Mouse (Mus musculus): ENCODE measurements around the gene Slc25a54. TPM values are rescaled to one million over a fixed set of nuclear protein-coding genes. Genes with fewer than 3 reads are reported as not detected.

The Slc25a54 gene
- not detected in 2 replicates for polyA plus RNA-seq (2012; rRNA removed)

- TF ChIP-seq CTCF (conservative IDR thresholded peaks at IDR 0.05; ENCODE audit: insufficient read depth, insufficient read length, low read depth, low read length) (no peak), POLR2A (IDR thresholded peaks at IDR 0.05; ENCODE audit: low read depth, low read length) (no peak)
- H3K4me3 ChIP-seq (ENCODE audit: insufficient read depth, low read depth, low read length): no peak within 1 kb of the TSS
- DNase-seq: no peak
- H3K4me1 ChIP-seq (ENCODE audit: control insufficient read depth, insufficient read depth, low read length): no peaks in the 10 kb centered on the region
- H3K27me3 ChIP-seq (replicated peaks; ENCODE audit: control insufficient read depth, insufficient read depth, low read length): no peaks in the 10 kb centered on the region
- WGBS: 93% methylated on average over 17 of the region's 17 CpGs
- H3K36me3 ChIP-seq (ENCODE audit: control insufficient read depth, insufficient read depth, low read length): no peaks in the 10 kb centered on the region
- no peak within 1 kb of the TSS for H3K27ac ChIP-seq (ENCODE audit: insufficient read depth, low read depth, low read length)
Observed at GRCm38 (mm10) chr3:109080169-109080568, at the start of gene Slc25a54. Slc25a54 (plus strand) TSS chr3:109080469.

- peak; percentile 83 for DNase-seq
- no peak overlapping the region for H3K27ac ChIP-seq (ENCODE audit: insufficient read depth, low read depth, low read length)
- WGBS: 26% methylated on average over 6 of the region's 6 CpGs
- peaks cover 13% of the 10 kb centered on the region; the same call in 1 of the 2 replicates for H3K4me1 ChIP-seq (ENCODE audit: control insufficient read depth, insufficient read depth, low read length)
- no peaks in the 10 kb centered on the region for H3K36me3 ChIP-seq (ENCODE audit: control insufficient read depth, insufficient read depth, low read length)
- TF ChIP-seq CTCF (conservative IDR thresholded peaks at IDR 0.05; ENCODE audit: insufficient read depth, insufficient read length, low read depth, low read length) (no peak), POLR2A (IDR thresholded peaks at IDR 0.05; ENCODE audit: low read depth, low read length) (no peak)
- H3K27me3 ChIP-seq (replicated peaks; ENCODE audit: control insufficient read depth, insufficient read depth, low read length): no peaks in the 10 kb centered on the region
- no peak overlapping the region for H3K4me3 ChIP-seq (ENCODE audit: insufficient read depth, low read depth, low read length)
Observed at GRCm38 (mm10) chr3:109030817-109031216, 49.5 kb upstream of the Slc25a54 start.

- no peak for DNase-seq
- H3K36me3 ChIP-seq (ENCODE audit: control insufficient read depth, insufficient read depth, low read length): no peaks in the 10 kb centered on the region
- no peaks in the 10 kb centered on the region for H3K27me3 ChIP-seq (replicated peaks; ENCODE audit: control insufficient read depth, insufficient read depth, low read length)
- no peak overlapping the region for H3K27ac ChIP-seq (ENCODE audit: insufficient read depth, low read depth, low read length)
- no peak for TF ChIP-seq POLR2A (IDR thresholded peaks at IDR 0.05; ENCODE audit: low read depth, low read length)
- no peak for TF ChIP-seq CTCF (conservative IDR thresholded peaks at IDR 0.05; ENCODE audit: insufficient read depth, insufficient read length, low read depth, low read length)
- peaks cover 13% of the 10 kb centered on the region; the same call in 1 of the 2 replicates for H3K4me1 ChIP-seq (ENCODE audit: control insufficient read depth, insufficient read depth, low read length)
- WGBS: 80% methylated on average over 3 of the region's 3 CpGs
- H3K4me3 ChIP-seq (ENCODE audit: insufficient read depth, low read depth, low read length): no peak overlapping the region
Observed at GRCm38 (mm10) chr3:109031626-109032025, 48.6 kb upstream of the Slc25a54 start.

- WGBS: 54% methylated on average over 2 of the region's 2 CpGs
- Histone ChIP-seq H3K27ac (ENCODE audit: insufficient read depth, low read depth, low read length) (no peak overlapping the region), H3K36me3 (ENCODE audit: control insufficient read depth, insufficient read depth, low read length) (no peaks in the 10 kb centered on the region), H3K27me3 (replicated peaks; ENCODE audit: control insufficient read depth, insufficient read depth, low read length) (no peaks in the 10 kb centered on the region), H3K4me3 (ENCODE audit: insufficient read depth, low read depth, low read length) (no peak overlapping the region), H3K4me1 (ENCODE audit: control insufficient read depth, insufficient read depth, low read length) (peaks cover 13% of the 10 kb centered on the region; the same call in 1 of the 2 replicates)
- TF ChIP-seq CTCF (conservative IDR thresholded peaks at IDR 0.05; ENCODE audit: insufficient read depth, insufficient read length, low read depth, low read length) (no peak), POLR2A (IDR thresholded peaks at IDR 0.05; ENCODE audit: low read depth, low read length) (no peak)
- no peak for DNase-seq
Observed at GRCm38 (mm10) chr3:109032306-109032705, 48.0 kb upstream of the Slc25a54 start.

- TF ChIP-seq CTCF (conservative IDR thresholded peaks at IDR 0.05; ENCODE audit: insufficient read depth, insufficient read length, low read depth, low read length) (no peak), POLR2A (IDR thresholded peaks at IDR 0.05; ENCODE audit: low read depth, low read length) (no peak)
- Histone ChIP-seq H3K36me3 (ENCODE audit: control insufficient read depth, insufficient read depth, low read length) (no peaks in the 10 kb centered on the region), H3K27ac (ENCODE audit: insufficient read depth, low read depth, low read length) (no peak overlapping the region), H3K4me3 (ENCODE audit: insufficient read depth, low read depth, low read length) (no peak overlapping the region), H3K27me3 (replicated peaks; ENCODE audit: control insufficient read depth, insufficient read depth, low read length) (no peaks in the 10 kb centered on the region), H3K4me1 (ENCODE audit: control insufficient read depth, insufficient read depth, low read length) (peaks cover 13% of the 10 kb centered on the region; the same call in 1 of the 2 replicates)
- WGBS: 40% methylated on average over 1 of the region's 1 CpGs
- peak; percentile 60 for DNase-seq
Observed at GRCm38 (mm10) chr3:109034411-109034810, 45.9 kb upstream of the Slc25a54 start.

GRCm38 (mm10) chr3:109040908-109041307 is 39.4 kb upstream of the Slc25a54 start:
- no peak overlapping the region for H3K4me3 ChIP-seq (ENCODE audit: insufficient read depth, low read depth, low read length)
- H3K4me1 ChIP-seq (ENCODE audit: control insufficient read depth, insufficient read depth, low read length): no peaks in the 10 kb centered on the region
- no peak overlapping the region for H3K27ac ChIP-seq (ENCODE audit: insufficient read depth, low read depth, low read length)
- no peak for TF ChIP-seq CTCF (conservative IDR thresholded peaks at IDR 0.05; ENCODE audit: insufficient read depth, insufficient read length, low read depth, low read length)
- TF ChIP-seq POLR2A (IDR thresholded peaks at IDR 0.05; ENCODE audit: low read depth, low read length): no peak
- DNase-seq: no peak
- H3K27me3 ChIP-seq (replicated peaks; ENCODE audit: control insufficient read depth, insufficient read depth, low read length): no peaks in the 10 kb centered on the region
- H3K36me3 ChIP-seq (ENCODE audit: control insufficient read depth, insufficient read depth, low read length): no peaks in the 10 kb centered on the region
- 84% methylated on average over 4 of the region's 4 CpGs for WGBS

GRCm38 (mm10) chr3:109043395-109043794 is 36.9 kb upstream of the Slc25a54 start:
- no peaks in the 10 kb centered on the region for H3K36me3 ChIP-seq (ENCODE audit: control insufficient read depth, insufficient read depth, low read length)

More at GRCm38 (mm10) chr3:109043395-109043794, 36.9 kb upstream of the Slc25a54 start:
- no peak overlapping the region for H3K27ac ChIP-seq (ENCODE audit: insufficient read depth, low read depth, low read length)
- 72% methylated on average over 7 of the region's 7 CpGs for WGBS
- no peaks in the 10 kb centered on the region for H3K4me1 ChIP-seq (ENCODE audit: control insufficient read depth, insufficient read depth, low read length)
- no peak for TF ChIP-seq CTCF (conservative IDR thresholded peaks at IDR 0.05; ENCODE audit: insufficient read depth, insufficient read length, low read depth, low read length)
- TF ChIP-seq POLR2A (IDR thresholded peaks at IDR 0.05; ENCODE audit: low read depth, low read length): no peak
- DNase-seq: no peak
- no peaks in the 10 kb centered on the region for H3K27me3 ChIP-seq (replicated peaks; ENCODE audit: control insufficient read depth, insufficient read depth, low read length)
- no peak overlapping the region for H3K4me3 ChIP-seq (ENCODE audit: insufficient read depth, low read depth, low read length)

Measured in kidney, adult 2 months (tissue).